Mouse (Mus musculus): ENCODE measurements around the gene Rfc2.

Rfc2 gene

GRCm38 (mm10) chr5:134581146-134581545, at the start of gene Rfc2:
TSS of gene Rfc2 (plus strand) at chr5:134581366.
- DNase-seq = no peak

- DNase-seq = peak; percentile 50
Measured at GRCm38 (mm10) chr5:134531585-134531984, 49.6 kb upstream of the Rfc2 start.

DNA sequence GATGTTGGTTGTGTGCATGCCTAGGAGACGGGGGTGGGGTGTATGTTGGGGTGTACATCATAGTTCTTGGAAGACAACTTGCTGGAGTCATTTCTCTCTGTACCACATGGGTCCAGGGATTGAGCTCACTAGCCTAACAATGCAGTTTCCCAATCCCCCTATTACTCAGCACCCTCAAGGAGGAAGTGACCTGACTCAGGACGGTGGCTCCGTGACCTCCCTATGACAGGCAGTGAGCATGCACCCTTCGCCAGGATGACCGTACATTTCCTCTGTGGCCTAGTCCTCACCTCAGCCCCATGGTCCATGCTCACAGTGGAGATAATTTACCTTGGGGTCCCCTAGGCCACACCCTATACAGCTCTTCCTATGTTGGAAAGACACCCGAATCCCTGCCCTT, 48.7 kb upstream of the Rfc2 start:
- peak; percentile 61 for DNase-seq

- no peak for DNase-seq
Measured at GRCm38 (mm10) chr5:134536036-134536435, 45.1 kb upstream of the Rfc2 start.

DNA sequence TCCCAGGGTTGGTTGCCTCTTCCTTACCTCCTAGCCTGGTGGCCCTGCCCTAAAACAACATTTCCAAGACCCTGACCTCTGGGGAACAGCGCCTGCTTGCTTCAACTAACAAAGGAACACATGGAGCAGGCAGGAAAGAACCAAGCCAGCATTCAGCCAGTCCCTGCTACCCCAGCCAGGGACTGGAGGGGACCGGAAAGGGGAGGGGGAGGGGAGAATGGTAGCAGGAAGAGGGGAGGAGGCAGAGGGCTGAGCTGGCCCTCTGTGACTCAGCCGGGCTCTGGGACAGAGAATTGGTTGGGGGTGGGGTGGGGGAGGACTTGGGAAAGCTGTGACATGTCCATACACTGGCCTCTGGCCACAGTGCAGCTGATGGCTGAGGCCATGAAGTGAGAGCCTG, 41.3 kb upstream of the Rfc2 start:
- DNase-seq = peak; percentile 76

DNA sequence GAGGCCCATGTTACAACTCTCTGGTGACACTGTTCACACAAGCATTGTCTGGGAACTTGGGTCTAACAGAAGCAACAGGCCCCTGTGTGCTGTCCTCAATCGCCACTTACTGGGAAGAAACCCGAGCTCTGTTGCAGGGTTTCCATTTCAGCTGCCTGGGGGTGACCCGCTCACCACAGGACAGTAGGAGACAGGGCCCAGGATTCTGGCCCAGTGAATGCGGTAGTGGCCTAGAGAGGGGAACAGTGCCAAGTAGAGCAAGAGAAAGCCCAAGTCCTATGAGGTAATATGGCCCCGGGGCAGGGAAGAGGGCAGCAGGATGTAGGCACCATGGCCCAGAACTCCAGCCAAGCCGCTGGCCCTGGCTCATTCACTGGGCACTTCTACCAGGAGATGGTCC, 40.3 kb upstream of the Rfc2 start:
- peak; percentile 66 for DNase-seq

GRCm38 (mm10) chr5:134541640-134542039, 39.5 kb upstream of the Rfc2 start:
- peak; percentile 88 for DNase-seq

DNA sequence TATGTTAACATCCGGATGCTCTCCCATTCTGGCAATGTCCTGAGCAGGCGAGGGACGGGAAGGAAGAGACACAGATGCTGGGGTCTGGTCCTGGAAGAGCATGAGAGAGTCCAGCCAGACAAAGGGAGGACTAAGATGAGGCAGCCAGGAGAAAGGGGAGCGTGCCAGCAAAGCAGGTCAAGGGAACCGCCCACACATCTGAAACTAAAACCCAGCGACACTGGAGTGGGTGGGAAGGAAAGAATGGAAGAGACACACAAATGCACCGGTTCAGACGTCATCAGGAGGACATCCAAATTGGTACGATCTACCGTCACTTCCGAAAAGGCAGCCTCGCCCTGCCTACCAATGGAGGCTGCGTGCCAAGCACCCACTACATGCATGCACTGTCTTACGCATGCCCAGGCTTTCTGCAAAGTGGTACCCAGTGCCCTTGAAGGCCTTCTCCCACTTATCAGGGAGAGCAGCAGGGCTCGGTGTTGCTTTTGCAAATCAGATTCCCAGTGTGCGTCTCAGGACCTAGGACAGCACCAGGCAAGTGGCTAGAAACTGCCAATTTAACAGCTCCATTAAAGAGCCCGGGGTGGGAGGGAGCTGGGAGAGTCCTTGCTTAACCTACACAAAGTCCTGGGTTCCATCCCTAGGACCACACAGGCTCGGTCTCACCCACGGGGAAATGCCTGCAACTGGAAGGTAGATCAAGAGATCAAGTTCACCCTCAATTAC, 36.5 kb upstream of the Rfc2 start:
- peak; percentile 40 for DNase-seq

DNA sequence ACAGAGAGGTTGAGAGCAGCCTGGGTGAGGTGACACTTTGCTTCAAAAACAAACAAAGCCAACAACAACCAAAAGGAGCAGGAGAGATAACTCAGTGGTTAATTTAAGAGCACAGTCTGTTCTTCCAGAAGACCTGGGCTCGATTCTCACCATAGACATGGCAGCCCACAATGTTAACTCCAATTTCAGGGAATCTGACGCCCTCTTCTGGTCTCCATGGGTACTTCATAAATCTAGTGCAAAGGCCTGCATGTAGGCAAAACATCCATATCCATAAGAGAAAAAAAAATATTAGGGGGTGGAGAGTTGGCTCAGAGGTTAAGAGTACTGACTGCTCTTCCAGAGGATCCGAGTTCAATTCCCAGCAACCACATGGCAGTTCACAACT, 35.9 kb upstream of the Rfc2 start:
- DNase-seq = peak; percentile 49

DNA sequence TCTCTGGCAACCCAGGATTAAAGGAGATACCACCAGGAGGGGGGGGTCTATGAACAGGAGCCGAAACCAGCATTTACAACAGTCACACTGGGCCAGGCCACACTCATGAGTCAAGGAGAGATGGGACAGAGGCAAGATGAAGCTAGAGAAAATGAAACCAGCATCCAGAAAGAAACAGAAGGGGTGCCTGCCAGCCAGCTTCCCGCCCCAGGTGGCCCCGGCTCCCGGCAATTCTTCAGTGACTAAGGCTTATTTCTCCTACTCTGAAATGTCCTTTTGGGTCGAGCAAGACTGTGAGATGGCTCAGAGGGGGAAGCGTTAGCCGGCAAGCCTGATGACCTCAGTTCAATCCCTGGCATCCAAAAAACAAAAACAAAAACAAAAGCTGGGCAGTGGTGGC, 34.4 kb upstream of the Rfc2 start:
- no peak for DNase-seq

GRCm38 (mm10) chr5:134548306-134548705, 32.9 kb upstream of the Rfc2 start:
- no peak for DNase-seq

DNA sequence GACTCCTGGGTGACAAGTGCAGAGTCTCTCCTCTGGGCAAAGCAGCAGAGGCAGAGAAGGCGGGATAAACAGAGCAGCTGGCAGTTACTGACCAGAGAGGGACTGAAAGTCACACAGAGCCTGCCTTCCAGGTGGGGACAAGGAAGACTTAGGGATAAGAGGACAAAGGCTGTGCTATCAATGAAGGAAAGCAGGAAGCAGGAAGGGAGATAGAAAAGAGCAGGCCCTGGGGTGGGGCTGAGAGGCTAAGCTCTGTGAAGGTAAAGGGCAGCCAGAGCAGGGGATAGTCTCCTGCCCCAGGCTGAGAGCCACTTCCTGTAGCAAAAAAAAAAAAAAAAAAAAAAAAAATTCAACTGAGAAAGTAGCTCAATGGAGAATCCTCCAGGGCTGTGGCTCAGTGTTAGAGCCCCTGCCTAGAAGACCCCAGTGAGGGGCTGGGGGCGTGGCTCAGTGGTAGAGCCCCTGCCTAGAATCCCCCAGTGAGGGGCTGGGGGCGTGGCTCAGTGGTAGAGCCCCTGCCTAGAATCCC, 31.5 kb upstream of the Rfc2 start:
- DNase-seq = no peak

DNA sequence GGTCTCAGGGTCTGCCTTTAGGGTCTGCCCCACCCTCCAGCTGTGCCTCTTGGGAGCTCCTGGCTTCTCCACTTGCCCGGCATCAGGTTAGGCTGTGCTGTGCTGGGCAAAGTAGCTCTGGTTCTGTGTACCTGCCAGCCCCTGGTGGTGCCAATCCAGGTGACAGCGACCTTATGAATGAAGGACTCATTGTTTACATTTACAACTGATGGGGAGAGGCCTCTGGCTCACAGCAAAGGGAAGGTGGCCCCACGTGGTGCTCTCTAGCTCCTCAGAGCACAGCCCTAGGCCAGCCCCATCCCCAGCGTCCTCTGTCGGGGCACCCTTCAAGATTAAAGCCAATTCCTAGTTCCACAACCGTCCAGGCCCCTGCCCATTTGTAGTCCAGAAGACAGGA, 30.3 kb upstream of the Rfc2 start:
- no peak for DNase-seq

DNA sequence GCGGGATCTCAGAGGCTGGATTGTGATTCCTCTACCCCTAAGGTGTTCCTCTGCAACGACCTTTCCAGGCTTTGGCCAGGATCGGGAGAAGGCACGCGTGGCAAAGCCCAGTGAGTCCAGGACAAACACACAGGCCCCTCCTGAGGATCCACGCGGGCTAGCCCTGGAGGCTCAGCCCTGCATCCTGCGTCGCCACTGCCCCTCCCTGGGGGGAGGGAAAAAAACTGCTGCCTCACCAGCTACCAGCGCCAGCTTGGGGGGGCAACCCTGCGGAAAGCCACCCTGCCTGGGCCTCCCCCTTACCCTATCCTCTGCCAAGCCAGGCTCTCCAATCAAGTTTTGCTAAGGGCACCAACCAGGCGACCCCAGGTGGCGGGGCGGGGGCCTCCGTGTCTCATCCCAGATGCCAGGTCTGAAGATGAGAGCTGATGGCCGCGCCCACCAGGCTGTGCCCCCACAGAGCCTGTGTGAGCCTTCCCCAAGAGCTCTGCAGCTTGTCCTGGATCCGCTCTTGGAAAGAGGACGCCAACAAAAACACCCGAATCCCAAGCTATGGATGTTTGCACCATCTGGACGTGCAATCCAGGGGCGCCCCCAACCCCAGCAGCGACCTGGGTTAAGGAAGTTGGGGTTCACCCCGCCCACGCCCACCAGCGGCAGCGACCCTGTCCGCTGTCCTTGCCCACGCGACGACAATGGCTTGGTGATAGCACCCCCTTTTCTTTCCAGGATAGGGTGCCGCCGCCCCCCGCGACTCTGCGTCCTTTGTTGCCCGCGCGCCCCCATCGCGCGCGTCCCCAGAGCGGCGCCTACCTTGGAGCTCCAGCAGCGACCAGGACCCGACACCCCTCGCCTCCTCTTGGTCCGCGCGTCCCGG, 29.7 kb upstream of the Rfc2 start:
- DNase-seq = peak; percentile 61

DNA sequence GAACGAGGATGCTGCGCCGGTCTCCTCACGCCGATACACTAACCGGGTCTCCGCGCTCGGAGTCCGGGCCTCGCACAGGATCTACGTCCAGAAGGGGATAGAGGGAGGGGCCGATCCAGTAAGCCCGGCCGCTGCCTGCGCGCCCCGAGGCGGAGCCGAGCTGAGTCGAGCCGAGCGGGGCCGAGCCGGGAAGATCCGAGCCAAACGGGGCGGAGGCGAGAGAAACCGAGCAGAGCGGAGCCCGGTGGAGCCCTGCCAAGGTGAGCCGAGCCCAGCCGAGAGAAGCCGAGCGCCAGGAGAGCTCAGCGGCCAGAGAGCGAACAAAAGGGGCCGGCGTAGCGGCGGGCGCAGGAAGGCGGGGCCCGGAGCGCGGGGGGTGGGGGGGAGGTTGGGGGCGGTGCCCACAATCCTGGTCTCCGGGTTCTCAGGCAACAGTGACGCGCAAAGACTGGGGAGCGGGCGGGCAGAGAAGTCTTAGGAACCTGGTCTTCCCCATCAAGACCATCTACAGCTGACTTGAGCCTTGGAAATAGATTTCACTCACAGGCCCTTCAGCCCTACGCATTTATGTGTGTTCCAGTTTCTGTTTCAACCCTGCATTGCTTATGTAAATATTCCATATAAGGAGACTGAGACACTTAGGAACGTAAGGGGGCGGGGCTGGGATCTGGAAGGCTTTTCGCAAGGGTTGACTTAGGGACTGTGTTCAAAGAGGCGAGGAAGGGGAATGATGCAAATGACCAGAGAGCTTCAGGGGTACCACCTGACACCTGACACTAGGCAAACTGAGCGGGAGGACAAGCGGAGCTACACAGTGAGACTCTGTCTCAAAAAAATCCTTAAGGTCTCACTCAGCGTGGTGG, 28.8 kb upstream of the Rfc2 start, which contains the start of gene Clip2:
TSS of gene Clip2 (minus strand) at position 325 of the 863 bp plus-strand sequence.
- peak; percentile 97 for DNase-seq

- no peak for DNase-seq
Measured at GRCm38 (mm10) chr5:134553951-134554546, 27.1 kb upstream of the Rfc2 start.

GRCm38 (mm10) chr5:134555463-134556164, 25.6 kb upstream of the Rfc2 start:
- DNase-seq = peak; percentile 82

DNA sequence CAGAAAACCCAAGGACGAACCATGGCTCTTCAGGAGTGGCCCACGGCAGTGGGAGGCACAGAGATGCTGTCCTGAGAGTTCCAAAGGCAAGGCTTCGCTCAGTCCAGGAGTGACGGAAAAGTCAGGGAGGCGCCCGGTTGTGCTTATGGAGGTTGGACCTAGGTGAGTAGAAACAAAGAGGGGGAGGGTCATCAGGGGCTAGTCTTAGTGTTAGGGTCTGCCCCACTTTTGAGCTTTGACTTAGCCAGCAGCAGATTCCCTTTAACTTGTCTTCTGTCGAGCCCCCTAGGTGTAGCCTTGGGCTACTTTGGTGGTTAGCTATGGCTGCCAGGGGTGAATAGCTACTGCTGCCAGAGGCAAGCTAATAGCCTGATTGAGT, 21.1 kb upstream of the Rfc2 start, which contains the start of gene Syna:
TSS of gene Syna (minus strand) at position 101 of the 379 bp plus-strand sequence.
- no peak for DNase-seq

DNA sequence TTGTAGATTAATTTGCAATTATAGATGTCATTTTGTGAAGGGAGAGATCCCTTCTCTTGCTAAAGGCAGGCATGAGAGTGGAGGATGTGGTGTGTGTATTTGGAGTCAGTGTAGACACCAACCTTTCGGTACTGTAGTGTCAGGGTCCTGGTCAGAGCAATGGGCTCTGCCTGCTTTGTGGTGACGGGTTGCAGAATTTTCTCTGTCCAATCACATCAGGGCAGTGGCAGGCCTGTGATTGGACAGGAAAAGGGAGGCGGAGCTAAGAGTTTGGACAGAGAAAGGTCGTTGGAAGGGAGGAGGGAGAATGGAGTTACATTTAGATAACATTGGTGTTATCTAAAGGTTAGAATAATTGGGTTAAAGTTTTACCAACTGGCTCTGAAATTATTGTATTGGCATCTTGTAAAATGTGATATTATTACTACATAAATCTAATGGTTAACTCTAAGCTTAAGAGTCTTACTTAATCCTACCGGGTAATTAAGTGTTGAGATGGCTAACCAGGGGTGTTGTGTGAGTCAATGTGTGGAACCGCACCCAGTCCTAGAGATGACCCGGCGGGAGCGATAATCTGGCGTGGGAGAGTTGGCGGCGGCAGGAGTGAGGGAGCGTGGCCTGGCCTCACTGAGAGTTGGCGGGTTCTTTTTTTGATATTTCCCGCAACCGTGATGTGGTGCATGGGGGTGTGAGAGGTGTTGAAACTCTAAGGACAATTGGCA, 20.6 kb upstream of the Rfc2 start:
- DNase-seq = no peak

GRCm38 (mm10) chr5:134564272-134564671, 16.9 kb upstream of the Rfc2 start:
- no peak for DNase-seq

DNA sequence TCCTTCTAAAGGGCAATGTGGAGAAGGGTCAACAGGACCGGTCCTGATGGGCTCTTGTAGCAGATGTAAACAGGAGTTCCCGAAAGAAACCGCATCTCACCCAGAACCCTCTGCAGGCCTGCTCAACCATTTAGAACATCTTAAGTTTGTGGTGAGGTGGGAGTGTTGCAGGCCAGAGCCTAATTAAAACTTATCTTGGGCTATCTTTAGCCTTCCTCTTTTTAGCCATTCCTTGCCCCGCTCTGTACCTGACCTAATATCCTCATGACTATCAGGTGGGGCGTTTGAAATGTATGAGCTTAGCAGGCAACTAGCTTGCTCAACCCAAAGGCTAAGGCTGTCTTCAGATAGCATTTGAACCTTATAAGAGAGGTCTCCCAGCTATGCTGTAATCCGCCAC, 15.5 kb upstream of the Rfc2 start:
- DNase-seq = no peak
